Mouse (Mus musculus) adrenal gland, postnatal 36 days (tissue): Measurements from ENCODE around the gene Tbcd. TPM values are rescaled to one million over a fixed set of nuclear protein-coding genes. Genes with fewer than 3 reads are reported as not detected.

Experiments used
- DNase-seq, 2 experiments: peaks; one replicate each; pipeline ENCODE4 v3.0.0; 2021; ENCODE audit warnings: mixed read lengths in 1 of 2
- total RNA-seq, 2 experiments: library from RNA; stranded (reverse); gene quantifications; 2 replicates each; pipeline ENCODE4 v1.2.3; 2021

Tbcd gene
- total RNA-seq, 2 experiments from 2014 or later: 31.5 to 39.4 TPM

DNA sequence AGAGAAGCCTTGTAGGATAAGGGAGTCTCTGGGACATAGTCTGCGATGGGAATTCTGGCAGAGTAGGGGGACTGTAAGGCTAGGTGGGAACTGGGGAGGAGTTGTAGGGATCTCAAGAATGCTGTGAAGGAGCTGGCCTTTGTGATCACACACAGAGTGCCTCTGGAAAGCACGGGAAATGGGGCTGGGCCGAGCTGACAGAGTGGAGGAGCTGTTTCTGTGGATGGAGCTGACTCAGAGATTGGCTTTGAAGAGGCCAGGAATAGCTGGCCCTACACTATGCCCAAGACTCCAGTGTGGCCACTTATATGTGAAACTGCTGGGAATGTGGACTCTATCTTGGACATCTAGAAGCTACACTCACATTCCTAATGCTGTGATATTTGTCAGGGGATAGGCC lies 84.8 kb downstream of the Tbcd start:
- no peak for DNase-seq

DNA sequence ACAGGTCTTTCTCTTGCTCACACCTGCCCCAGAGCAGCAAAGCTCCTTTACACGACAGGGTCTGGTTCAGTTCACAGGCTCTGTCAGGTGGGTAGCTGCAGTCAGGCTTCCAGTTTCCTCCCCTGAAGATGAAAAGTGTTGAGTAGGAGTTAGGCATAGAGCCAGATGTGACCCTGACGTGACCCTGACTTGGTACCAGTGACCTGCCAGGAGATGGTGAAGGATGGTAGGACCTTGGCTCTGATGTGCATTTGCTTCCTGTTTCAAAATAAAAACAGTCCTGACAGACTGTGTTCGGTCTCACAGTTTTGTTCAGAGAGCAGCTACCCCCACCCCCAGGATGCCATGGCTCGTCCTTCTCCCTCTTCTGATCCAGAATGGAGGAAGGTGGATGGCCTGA lies 90.7 kb downstream of the Tbcd start:
- peak; percentile 43 to 70 for DNase-seq

DNA sequence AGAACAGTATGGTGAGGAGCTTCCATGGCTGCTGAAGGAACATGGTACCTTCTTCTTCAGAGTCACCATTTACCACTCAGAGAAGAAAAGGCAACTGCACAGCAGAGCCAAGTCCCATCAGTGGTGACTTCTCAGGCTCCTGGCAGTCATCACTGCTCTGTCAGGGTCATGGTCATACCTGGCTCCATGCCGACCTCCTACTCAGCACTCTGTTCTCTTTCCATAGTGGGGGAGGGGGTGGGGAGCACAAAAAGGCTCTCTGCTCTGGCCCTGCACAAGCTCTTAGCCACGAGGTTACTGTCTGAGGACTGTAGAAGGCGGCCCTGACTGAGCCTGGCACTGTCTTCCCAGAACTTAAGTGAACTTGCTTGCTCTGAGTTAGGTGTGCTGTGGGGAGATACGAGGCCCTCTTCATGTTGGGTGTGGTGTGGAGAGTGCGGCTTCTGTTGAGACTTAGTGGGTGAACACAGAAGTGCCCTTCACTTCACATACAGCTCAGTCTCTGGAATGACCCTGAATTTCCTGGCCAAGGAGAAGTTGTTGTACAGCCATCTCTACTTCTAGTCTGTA lies 91.6 kb downstream of the Tbcd start:
- DNase-seq: peak; percentile 83 to 86

DNA sequence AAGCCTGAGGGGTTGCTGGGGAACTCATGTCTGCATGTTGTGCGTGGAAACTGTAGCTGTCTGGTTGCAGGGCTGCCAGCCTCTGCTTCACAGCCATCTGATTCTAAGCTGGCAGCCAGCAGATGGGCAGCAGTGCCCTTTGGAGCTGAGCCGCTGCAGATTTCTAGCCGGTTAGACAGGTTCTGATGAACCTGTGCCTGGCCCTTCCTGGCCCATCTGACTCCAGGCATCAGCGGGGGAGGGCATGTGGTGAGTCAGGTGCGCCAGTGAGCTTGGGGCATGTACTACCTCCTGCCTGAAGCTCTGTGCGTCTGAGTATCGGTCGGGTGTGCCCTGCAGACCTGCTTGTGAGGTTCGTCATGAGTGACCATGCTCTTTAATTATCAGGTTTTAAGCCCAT lies 92.2 kb downstream of the Tbcd start:
- peak; percentile 37 to 46 for DNase-seq

DNA sequence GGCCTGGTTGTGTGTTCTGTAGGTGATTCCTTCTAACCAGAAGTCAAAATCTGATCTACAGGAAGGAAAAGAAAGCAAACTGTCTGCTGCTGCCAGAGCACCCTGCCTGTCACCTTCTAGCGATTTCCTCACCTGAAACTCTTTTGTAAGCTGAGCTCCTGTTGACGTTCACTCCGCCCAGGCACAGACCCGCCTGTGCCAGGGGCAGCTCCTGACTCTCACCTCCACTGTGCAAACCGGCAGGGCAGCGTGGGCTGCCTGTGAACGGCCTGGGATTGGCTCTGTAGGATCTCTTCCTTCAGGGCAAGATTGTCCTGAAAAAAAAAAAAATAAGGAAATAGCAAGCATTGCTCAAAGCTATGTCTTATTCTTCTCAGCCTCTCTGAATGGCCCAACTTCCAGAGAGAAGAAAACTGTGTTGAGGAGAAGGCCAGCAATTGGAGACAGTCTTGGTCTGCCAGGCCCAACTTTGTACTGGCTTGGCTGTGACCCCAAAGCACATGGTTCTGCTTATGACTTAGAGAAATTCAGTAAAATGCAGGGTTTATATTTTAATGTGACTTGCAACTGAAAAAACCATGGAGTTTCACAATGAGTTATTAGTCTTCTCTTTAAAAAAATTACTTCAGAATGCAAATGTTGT lies 93.1 kb downstream of the Tbcd start:
- no peak for DNase-seq

DNA sequence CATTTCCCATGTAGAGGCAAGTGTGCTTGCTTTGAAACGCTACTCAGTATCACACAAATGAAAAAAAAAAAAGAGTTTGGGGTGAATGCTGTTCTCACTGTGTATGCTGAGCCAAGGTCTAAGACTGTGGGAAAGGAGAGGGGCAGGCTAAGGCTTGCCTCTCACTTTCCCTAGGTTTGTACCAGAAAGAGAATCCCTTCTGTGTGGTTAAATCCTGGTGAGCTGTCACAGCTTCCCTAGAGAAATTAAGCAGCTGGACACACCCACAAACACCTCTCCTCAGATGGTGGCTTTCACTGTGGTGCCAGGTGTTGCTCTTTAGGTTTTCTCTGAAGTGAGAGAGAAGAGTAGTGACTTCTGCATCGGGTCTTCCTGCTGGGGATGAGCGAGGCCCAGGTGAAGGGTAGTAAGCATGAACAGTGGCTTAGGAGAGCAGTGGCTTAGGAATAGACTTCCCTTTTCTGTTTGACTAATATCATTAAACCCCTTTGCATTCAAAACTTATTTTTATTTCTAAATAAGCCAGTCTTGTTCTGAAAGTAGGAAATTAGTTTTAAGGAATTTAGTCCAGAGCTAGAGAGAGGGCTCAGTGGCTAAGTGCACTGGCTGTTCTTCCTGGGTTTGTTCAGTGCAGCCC lies 93.8 kb downstream of the Tbcd start:
- no peak for DNase-seq

DNA sequence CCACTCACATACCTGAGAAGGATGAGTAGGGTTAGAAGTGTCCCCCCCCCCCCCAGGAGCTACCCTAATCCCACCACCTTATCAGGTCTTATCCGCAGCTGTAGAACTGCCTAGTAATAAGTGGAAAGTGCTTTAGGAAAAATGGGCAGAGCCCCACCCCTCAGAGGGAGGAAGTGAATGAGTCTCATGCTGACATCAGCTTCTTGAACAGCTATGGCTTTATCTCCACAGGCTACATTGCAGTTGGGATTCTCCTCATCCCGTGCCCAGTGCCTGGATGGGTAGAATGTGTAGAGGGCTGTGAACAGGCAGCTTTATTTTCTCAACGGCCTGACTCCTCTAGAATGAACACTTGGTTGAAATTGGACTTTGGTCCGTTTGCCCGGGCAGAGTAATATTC lies 95.5 kb downstream of the Tbcd start:
- no peak for DNase-seq

DNA sequence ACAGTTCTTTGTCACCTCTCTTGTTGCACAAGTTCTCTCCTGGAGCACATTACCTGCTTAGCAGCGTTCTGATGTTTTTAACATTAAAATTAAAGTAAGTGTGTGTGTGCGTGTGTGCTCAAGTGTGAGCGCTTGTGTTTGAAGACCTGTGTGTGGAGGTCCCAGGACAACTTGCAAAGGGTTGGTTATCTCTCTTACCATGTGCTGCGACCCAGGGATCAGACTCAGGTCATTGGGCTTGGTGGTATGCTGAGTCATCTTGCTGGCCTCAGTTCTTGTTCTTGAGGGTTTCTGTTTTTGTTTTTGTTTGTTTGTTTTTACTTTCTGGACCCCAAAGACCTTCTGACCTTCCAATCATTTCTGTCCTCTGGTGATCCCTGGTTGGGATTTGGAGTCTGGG lies 96.2 kb downstream of the Tbcd start:
- no peak for DNase-seq

DNA sequence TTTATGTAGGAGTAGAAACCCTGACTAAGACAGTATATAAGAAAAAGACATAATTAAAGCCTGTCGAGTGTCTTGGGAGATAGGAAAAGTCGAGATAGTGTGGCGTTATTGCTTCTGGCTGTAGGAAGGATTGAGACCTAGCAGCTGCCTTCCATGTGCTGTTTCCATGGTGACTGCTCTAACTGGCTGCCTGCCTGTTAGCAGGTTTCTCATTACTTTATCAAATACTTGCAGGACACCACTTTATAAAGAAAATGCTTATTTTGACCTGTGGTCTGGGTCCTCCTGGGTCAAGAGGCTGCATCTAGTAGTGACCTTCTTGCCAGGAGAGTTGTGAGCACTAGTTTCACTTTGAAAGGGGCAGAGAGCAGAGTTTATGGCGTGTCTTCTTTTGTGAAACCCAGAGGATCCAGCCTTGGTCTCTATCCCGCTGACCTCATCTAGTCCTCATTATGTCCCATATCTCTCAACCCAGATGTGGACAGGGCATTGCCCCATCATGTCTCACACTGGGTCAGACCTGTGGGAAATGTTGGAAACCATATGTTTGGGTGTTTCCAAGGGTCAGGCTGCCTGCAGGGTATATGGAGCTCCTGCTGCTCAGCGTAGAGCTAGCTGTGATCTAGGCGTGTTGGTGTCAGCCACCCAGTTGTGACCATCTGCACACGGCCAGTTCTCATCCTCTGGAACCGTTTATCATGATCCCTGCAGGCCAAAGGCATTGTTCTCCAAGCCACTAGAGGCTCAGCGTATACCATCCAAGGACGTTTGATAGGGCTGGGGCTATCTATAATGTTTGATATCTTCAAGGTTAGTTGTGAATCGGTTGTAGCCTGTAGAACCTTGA lies 97.5 kb downstream of the Tbcd start:
- DNase-seq: peak; percentile 39 to 46

DNA sequence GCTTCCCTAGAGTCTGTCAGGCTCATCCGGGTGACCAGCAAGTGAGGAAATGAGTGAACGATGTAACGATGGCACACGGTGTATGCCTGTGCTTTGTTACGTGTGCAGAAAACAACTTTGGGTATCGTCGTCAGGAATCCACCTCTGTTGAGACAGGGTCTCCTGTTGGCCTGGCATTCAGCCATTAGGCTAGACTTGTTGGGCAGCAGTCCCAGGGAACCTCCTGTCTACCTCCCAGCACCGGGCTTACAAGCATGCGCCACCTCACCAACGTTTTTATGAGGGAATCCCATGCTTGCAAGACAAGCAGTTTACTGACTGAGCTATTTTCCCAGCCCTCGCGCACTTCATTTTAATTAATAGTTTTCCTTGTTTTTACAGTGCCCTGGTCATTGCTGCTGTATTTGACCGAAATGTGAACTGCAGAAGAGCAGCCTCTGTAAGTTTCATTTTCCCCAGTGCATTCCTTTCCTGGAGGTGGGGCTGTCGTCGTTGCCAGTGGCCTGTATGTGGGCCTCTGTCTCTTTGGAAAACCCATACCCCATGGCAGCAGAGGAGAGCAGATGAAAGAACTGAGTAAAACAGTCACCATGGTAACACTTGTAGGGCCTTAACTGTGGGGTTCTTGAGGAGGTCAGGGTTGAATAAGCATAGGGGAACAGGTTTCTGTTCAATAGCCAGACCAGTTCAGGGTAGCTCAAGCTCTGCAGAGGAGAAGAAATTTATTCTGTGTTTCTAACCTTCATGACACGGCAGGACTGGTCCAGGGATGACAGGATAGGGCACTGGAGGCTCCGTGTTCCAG lies 98.3 kb downstream of the Tbcd start:
- peak in 1 of 2 experiments; percentile 18 for DNase-seq

DNA sequence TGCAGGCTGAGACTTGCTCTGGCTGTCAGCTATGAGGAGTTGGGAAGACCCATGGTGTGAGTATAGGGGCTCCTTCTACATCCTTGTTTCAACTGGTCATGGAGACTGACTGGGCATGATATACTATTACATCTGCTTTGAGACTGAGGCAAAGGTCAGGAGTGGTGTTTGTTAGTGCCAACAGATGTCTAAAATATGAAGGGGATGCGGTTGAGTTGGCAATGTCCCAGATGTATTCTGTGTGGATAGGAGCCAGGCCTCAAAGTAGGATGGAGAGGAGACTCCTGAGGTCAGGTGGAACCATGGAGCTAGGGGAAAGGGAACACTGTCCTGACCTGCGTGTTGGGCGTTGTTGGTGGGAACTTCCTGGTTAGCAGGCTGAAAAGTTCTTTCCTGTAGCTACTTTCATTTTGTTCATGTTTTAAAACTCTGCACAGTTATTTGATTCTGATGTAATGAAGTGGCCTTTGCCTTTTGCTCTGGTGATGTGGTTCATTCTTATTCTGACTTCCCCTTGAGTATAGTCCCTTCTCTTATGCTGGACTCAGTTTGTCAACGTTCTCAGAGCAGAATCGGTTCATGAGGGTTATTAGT lies 99.6 kb downstream of the Tbcd start:
- no peak for DNase-seq

DNA sequence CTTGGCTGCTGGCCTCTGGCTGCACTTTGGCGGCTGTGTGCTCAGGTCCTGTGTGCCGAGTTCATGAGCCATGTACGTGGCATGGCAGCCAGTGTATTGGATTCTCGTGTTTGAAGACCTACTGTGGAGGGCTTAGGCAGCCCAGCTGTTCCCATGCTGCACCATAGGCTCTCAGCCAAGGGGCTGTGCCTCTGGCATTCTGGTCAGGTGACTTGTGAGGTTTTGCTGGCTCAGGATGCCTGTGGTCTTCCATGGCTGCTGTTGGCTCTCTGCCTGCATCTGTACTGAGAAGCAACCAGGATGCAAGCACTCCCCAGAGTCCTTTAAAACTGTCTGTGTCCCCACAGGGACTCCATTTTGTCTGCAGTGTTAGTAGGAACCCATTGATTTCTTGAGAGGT lies 100.4 kb downstream of the Tbcd start:
- DNase-seq: no peak

DNA sequence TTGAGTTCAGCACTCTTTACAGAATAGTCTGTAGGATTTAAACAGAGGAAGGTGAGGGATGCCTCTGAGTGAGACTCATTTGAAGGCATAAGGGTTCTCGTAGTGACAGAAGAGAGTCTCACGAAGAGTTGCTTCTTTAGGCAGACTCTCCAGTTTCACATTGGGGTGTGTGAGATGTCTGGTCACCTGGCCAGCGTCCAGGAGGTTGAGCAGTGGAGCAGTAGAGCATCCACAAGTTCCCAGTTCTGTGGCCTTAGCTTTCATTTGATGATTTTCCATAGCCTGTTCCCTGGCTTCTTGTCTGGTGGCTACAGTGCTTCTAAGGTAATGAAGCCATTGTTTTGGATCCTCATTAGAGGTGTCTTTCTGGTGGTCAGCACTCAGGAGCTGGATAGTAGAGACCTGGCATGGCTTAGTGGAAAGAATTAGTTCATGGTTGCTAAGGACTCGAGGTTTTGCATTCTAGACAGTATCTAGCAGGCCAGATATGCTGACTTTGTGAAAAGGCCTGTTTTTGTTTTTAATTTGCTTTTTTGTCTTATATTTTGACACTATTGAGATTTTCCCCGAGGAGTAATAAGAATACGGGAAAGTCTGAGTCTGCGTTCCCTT lies 101.2 kb downstream of the Tbcd start:
- no peak for DNase-seq

DNA sequence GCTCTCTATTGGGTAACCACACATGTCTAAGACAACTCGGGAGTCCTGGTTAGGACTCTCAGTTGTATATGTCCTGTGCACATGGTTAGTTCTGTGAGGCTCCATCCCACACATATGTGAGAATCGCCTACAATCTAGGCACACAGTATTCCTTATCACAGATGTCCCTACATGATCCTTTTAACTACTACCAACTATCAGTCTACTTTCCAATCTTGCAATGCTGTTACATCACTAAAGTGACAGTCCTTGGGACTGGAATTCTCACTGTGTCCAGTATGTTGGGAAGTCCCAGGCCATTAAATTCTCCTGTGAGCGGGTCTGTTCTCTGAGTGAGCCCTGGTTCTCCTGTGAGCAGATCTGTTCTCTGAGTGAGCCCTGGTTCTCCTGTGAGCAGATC lies 101.7 kb downstream of the Tbcd start:
- DNase-seq: no peak

DNA sequence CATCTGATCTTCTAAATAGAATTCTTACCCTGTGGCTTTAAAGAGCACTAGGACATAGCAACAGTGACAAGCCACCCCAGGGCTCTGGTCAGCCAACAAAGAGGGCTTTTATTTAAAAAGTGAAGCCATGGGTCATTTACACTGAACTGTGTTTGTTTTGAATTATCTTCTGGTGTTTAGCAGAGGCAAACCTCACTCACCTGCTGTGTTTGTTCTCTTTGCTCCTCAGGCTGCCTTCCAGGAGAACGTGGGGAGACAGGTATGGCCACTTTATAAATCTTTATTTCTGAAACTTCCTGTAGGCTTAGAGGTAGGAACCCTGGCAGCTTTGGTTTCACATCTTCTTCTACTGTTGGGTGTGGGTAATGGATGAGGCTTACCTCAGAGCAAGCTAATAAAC lies 105.0 kb downstream of the Tbcd start:
- DNase-seq: no peak

DNA sequence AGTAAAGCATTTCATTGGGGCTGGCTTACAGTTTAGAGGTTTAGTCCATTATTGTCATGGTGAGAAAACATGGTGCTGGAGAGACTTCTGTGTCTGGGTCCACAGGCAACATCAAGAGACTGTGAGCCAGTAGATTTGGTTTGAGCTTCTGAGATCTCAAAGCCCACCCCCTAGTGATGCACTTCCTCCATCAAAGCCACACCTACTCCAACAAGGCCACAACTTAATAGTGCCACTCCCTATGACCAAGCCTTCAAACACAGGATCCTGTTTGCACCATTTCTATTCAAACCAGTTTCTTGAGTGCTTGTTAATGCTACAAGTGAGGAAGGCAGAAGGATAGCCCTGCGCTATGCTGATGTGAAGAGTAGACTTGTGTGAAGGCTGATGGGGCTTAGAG lies 106.2 kb downstream of the Tbcd start:
- DNase-seq: no peak

DNA sequence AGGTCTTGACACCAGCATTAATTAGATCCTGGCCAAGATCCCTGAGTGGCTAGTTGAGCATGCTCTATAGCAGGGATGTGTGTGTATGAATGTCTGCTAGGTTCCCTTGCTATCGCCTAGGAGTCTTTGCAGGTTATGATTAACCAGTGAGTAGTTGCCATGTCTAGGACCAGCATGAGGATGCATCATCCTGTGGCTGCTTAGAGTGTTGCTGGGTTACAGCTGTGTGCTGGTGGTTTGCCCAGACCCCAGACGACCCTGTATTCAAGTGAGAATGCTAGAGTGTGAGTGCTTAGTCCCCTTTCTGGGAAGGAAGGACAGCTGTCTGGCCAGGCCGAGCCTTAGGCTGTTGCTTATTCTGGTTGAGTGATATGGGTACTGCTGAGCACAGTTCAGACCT lies 106.8 kb downstream of the Tbcd start:
- no peak for DNase-seq

DNA sequence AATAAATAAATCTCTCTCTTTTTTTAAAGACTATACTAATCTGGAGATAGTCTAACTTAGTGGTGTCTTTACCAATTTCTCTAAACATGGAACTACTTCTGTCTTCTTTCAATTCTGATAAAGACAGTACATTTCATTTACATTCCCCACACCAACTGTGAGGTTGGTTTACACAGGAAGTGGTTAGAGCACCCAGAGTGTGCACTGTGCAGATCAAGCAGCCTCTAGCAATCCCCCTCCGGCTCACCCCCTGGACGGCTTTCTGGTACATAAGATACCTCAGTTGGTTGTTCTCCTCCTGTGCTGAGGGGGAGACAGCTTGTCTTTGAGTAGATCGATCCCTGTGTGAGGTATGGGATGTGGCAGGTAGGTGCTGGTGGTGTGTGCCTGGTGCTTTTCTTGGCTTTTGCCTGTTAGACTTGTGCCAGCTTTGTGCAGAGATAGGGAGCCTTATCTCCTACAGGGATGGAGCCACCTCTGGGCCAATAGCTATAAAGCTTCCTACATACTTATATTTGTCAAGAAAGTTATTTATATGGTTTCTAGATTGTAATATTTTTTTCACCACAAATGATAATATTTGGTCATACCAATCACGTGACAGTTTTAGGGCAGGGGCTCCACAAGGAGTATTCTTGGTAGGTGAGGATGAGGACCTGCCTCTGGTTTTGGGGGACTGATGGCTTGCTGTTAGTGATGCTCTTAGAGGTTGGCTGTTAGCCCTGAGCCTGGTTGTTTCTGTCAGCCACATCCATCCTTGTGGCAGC lies 108.0 kb downstream of the Tbcd start:
- DNase-seq: no peak

DNA sequence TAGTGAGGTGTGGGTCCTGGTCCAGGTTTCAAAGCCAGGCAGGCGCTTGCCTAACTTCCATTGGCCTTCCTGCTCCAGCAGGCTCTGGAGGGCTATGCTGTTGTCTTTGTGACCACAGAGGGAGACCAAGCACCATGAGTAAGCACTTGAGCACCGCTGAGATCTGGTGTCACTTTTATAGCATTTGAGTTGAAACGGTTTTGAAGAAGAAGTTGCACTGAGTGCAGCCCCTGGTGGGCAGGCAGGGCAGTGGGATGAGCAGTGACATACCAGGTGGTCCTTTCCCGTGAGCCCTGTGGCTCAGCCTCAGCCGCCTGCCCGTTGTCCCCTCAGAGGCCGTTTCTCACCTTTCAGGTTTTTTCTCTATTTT lies 108.5 kb downstream of the Tbcd start:
- no peak for DNase-seq

DNA sequence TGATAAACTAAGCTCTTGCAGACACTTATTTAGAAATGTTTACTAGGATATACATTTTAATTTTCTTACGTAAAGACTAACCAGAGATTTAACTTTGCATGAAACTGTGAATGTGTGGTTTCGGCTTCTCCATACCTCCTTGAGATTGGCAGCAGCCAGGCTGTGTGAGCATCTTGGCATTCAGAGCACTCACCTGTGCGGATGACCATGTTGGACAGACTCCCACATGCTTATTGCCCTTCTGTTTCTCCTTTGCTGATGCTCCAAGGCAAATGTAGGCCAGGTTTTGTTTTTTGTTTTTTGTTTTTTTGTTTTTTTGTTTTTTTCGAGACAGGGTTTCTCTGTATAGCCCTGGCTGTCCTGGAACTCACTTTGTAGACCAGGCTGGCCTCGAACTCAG lies 111.6 kb downstream of the Tbcd start:
- no peak for DNase-seq

DNA sequence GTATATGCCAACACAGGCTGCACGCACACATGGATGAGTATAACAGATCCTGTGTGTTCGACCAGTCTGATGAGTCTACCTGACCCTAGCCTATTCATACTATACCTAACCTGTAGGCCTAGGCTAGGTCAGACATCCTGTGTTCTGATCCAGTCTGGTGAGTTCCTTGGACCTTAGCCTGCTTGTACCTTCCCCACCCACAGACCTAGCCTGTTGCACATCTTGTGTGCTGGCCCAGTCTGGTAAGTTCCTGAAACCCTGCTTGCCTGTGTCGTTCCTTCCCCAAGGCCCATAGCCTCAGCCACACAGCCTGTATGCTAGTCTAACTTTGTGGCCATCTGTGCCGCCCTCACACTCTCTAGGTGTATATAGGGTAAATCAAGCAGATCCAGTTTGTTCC lies 112.5 kb downstream of the Tbcd start:
- no peak for DNase-seq
